Mouse (Mus musculus): ENCODE results near the gene Lamc1. TPM values are rescaled to one million over a fixed set of nuclear protein-coding genes. Genes with fewer than 3 reads are reported as not detected.

The Lamc1 gene
- polyA plus RNA-seq (2015; fragmentation: Nextera tagmentation; extraction: Ambion mirVana), result 31.7 and 35.5 TPM in 2 replicates

DNA sequence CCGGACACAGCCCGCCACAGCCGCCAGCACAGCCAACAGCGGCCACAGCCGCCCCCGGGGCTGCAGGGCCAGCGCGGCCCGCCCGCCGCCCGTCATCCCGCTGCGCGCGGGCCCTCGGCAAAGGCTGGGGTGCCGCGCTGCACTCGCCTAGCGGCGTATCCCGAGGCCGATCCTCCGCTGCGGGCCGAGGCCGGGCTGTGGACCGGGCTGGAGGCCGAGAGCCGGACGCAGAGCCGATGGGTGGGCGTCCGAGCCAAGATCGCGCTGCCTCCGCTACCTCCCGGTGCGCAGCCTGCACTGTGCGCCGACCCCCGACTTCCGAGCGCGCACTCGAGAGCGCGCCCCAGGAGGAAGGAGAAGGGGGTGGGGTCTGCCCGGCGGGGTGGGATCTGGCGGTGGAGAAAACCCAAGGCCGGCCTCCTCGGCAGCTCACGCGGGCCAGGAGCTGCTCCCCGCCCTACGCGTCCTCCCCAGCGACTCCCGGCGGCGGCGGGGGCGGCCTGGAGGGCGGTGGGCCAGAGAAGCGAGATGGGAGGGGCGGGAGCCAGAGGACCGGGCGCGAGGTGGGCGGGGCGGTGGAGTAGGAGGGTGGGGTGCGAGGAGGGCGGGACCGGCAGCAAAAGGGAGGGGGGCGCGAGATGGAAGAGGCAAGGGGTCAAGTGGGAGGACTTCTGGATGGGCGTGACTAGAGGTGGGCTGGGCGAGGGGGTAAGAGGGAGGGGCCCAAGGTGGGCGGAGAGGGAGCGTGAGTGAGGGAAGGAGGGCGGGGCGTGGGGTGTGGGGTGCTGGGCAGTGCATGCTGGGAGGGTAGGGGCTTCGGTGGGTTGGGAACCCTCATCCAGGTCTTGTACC lies at the start of gene Lamc1:
Gene Lamc1 (minus strand): TSS at position 343 of the 852 bp plus-strand sequence.
- Histone ChIP-seq H3K9ac (peak within 1 kb of the TSS; percentile 89), H3K4me3 (peak within 1 kb of the TSS; percentile 96), H3K4me1 (peaks cover 31% of the 10 kb centered on the region), H3K27ac (peak within 1 kb of the TSS; percentile 86), H3K9me3 (no peaks in the 10 kb centered on the region), H3K36me3 (no peaks in the 10 kb centered on the region), H3K27me3 (no peaks in the 10 kb centered on the region), H3K4me2 (replicated peaks) (peak within 1 kb of the TSS; percentile 95)
- ATAC-seq (ENCODE audit: low FRiP score, low read depth), result peak; percentile 91
- WGBS, result under 1% methylated on average over 75 of the region's 85 CpGs

DNA sequence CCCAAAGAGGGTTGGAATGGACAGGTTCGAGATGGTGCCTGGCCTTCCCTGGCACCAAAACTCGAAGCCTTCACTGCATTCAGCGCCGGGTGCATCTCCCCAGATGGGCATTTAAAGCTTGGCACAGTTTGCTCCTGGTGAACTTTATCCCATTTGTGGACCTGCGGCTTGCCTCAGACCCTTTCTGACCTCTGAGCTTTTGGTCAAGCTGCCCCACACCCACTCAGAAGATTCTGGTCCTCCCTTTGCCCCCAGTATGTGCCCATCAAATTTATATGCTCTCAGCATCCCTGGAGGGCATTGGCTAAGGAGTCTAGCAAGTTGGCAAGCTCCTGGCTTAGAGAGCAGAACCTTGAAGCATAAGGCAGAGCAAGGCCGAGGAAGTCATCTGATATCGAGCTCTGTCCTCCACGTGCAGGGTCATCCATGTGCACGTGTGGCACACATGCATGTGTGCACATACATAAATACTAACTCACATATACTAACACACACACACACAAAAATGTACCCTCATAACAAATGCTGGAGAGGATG lies 48.2 kb upstream of the Lamc1 start:
- Histone ChIP-seq H3K36me3 (no peaks in the 10 kb centered on the region), H3K4me3 (no peak overlapping the region), H3K4me2 (replicated peaks) (no peak overlapping the region), H3K4me1 (no peaks in the 10 kb centered on the region), H3K27me3 (no peaks in the 10 kb centered on the region), H3K9me3 (no peaks in the 10 kb centered on the region), H3K9ac (no peak overlapping the region), H3K27ac (no peak overlapping the region)
- ATAC-seq (ENCODE audit: low FRiP score, low read depth), result no peak
- 91% methylated on average over 9 of the region's 9 CpGs for WGBS

DNA sequence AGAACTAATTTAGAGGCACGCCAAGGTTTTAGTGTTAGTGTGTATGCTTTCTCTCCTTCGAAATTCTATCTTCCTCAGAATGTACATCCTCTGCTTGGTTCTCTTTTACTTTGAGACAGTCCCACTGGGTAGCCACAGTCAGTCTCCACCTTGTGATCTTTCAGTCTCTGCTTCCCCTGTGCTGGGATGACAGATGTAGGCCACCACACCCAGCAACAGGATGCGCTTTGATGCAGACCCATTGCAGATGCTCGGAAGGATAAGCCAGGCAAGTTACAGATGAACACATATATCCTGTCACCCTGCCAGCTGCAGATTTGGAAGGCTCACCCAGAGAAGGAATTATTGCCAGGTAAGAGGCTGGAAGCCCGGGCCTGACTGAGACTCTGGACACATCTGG lies 47.2 kb upstream of the Lamc1 start:
- Histone ChIP-seq H3K36me3 (no peaks in the 10 kb centered on the region), H3K4me1 (no peaks in the 10 kb centered on the region), H3K4me3 (no peak overlapping the region), H3K9me3 (no peaks in the 10 kb centered on the region), H3K9ac (no peak overlapping the region), H3K4me2 (replicated peaks) (no peak overlapping the region), H3K27ac (no peak overlapping the region), H3K27me3 (no peaks in the 10 kb centered on the region)
- ATAC-seq (ENCODE audit: low FRiP score, low read depth), result no peak
- WGBS, result 76% methylated on average over 5 of the region's 5 CpGs

DNA sequence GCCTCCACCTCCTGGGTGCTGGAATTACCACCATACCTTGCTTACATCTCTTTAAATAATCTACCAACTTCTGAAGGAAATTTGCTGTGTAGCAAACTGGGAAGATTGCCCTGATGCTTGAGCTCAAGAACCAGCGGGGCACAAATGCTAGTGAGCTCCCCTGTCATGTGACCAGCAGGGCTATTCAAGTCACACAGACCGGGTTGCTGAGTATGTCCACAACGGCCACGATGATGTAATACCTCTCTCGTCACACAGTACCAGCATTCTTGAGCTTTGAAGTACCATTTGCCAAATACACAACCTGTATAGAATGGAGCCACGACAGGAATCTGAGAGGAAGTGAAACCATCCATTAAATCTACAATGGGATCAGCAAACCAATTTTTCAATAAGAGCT lies 46.0 kb upstream of the Lamc1 start:
- ATAC-seq (ENCODE audit: low FRiP score, low read depth), result no peak
- no peak overlapping the region for H3K9ac ChIP-seq
- 67% methylated on average over 6 of the region's 6 CpGs for WGBS
- no peaks in the 10 kb centered on the region for H3K27me3 ChIP-seq
- H3K9me3 ChIP-seq, result no peaks in the 10 kb centered on the region
- H3K4me3 ChIP-seq, result no peak overlapping the region
- H3K27ac ChIP-seq, result no peak overlapping the region
- no peaks in the 10 kb centered on the region for H3K36me3 ChIP-seq
- H3K4me2 ChIP-seq (replicated peaks), result no peak overlapping the region
- no peaks in the 10 kb centered on the region for H3K4me1 ChIP-seq

DNA sequence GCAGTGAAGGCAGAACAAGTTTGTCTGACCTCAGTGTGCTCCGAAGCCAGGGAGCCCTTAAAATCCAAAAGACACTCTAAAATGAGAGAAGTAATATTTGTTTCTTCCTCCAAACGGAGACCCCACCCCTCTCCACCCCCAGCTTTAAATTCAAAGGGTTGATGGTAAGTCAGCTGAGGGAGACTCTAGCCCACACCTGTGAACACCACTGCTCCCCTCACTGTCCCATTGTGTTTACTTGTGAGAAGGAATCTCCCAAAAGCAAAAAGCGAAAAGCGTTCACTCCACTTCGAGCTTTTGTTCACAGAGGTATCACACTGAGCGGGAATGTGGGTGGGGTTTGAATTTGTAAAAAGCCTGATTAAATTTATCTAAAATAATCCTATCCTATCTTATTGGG lies 43.9 kb upstream of the Lamc1 start:
- 46% methylated on average over 6 of the region's 6 CpGs for WGBS
- H3K9me3 ChIP-seq, result no peaks in the 10 kb centered on the region
- no peaks in the 10 kb centered on the region for H3K36me3 ChIP-seq
- H3K9ac ChIP-seq, result no peak overlapping the region
- ATAC-seq (ENCODE audit: low FRiP score, low read depth), result no peak
- H3K4me2 ChIP-seq (replicated peaks), result no peak overlapping the region
- H3K4me1 ChIP-seq, result no peaks in the 10 kb centered on the region
- no peaks in the 10 kb centered on the region for H3K27me3 ChIP-seq
- no peak overlapping the region for H3K27ac ChIP-seq
- H3K4me3 ChIP-seq, result no peak overlapping the region

DNA sequence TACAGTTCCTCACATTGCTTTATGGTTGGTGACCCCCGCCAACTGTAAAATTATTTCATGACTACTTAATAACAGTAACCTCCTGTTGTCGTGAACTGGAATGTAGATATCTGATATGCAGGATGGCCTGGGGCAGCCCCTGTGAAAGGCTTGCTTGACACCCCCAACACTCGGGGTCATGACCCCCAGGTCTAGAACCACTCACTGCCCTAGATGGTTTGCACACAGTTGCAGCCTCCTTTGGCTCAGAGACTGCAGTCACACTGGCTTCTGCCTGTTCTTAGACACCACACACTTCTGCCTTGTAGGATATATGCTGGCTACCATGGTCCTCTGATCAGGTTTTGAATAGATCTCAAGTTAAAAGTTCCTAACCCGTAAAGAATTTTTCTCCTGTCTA lies 41.5 kb upstream of the Lamc1 start:
- no peak for ATAC-seq (ENCODE audit: low FRiP score, low read depth)
- WGBS, result 73% methylated on average over 4 of the region's 4 CpGs
- no peaks in the 10 kb centered on the region for H3K4me1 ChIP-seq
- H3K9me3 ChIP-seq, result no peaks in the 10 kb centered on the region
- no peak overlapping the region for H3K9ac ChIP-seq
- H3K4me2 ChIP-seq (replicated peaks), result no peak overlapping the region
- no peaks in the 10 kb centered on the region for H3K27me3 ChIP-seq
- H3K4me3 ChIP-seq, result no peak overlapping the region
- no peak overlapping the region for H3K27ac ChIP-seq
- H3K36me3 ChIP-seq, result no peaks in the 10 kb centered on the region

DNA sequence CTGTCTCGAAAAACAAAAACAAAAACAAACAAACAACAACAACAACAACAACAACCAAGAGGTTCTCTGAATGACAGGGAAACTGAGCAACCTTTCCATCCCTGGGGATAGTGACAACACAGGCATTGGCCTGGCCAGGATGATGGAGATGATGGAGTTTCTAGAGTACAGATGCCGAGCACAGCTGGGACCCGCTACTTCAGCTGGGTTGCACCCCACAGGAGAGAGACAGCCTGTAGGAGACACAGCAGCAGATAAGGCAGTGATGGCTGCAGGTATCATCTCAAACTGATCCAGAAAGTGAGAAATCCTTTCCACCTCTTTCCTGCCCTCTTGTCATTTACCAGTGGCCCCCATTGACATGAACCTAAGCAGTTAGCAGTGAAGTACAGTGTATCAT lies 39.3 kb upstream of the Lamc1 start:
- no peak overlapping the region for H3K27ac ChIP-seq
- no peaks in the 10 kb centered on the region for H3K36me3 ChIP-seq
- H3K4me2 ChIP-seq (replicated peaks), result no peak overlapping the region
- no peaks in the 10 kb centered on the region for H3K27me3 ChIP-seq
- H3K9me3 ChIP-seq, result peaks cover 4% of the 10 kb centered on the region; the same call in 1 of the 2 replicates
- no peak overlapping the region for H3K9ac ChIP-seq
- H3K4me3 ChIP-seq, result no peak overlapping the region
- no peaks in the 10 kb centered on the region for H3K4me1 ChIP-seq
- 92% methylated on average over 3 of the region's 3 CpGs for WGBS
- ATAC-seq (ENCODE audit: low FRiP score, low read depth), result no peak

DNA sequence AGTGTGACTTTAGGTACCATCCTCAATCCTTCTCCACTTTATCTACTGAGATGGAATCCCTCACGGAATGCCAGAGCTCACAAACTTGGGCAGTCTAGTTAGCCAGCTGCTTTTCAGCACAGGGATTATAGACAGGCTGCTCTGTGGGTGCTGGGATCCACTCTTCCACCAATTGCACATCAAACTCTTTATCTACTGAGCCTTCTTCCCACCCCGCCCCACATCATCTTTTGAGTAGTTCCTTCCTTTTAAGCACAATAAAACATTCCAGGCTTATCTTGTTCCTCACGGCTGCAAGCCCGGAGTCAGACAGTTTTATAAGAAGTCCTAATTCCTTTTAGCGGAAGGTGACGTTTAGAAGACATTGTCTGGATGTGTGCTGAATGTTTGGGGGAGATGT lies 36.4 kb upstream of the Lamc1 start:
- H3K9ac ChIP-seq, result no peak overlapping the region
- no peaks in the 10 kb centered on the region for H3K27me3 ChIP-seq
- ATAC-seq (ENCODE audit: low FRiP score, low read depth), result no peak
- no peaks in the 10 kb centered on the region for H3K36me3 ChIP-seq
- no peak overlapping the region for H3K4me2 ChIP-seq (replicated peaks)
- H3K27ac ChIP-seq, result no peak overlapping the region
- H3K4me1 ChIP-seq, result no peaks in the 10 kb centered on the region
- no peak overlapping the region for H3K4me3 ChIP-seq
- 73% methylated on average over 6 of the region's 6 CpGs for WGBS
- H3K9me3 ChIP-seq, result peaks cover 4% of the 10 kb centered on the region; the same call in 1 of the 2 replicates

DNA sequence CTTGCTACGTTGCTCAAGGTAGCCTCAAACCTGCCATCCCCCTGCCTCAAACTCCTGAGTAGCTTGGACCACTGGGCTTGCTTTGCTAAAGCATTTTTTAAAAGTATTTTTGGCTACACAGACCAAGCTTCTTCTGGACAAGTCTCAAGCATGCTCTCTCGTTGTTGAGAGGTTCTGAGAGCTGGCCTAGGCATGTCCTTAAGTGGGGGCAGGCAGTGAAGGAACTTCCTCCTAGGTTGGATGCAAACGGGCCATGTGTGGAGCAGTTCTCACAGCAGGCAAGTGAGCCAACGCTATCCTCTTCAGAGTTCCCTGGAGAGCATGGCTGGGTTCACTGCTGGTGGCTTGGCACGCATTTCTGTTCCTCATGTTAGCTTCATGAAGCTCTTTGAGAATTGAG lies 34.5 kb upstream of the Lamc1 start:
- H3K27me3 ChIP-seq, result no peaks in the 10 kb centered on the region
- no peaks in the 10 kb centered on the region for H3K4me1 ChIP-seq
- ATAC-seq (ENCODE audit: low FRiP score, low read depth), result no peak
- H3K36me3 ChIP-seq, result no peaks in the 10 kb centered on the region
- 67% methylated on average over 5 of the region's 5 CpGs for WGBS
- H3K4me2 ChIP-seq (replicated peaks), result no peak overlapping the region
- no peak overlapping the region for H3K27ac ChIP-seq
- H3K9me3 ChIP-seq, result peaks cover 4% of the 10 kb centered on the region
- no peak overlapping the region for H3K4me3 ChIP-seq
- no peak overlapping the region for H3K9ac ChIP-seq

DNA sequence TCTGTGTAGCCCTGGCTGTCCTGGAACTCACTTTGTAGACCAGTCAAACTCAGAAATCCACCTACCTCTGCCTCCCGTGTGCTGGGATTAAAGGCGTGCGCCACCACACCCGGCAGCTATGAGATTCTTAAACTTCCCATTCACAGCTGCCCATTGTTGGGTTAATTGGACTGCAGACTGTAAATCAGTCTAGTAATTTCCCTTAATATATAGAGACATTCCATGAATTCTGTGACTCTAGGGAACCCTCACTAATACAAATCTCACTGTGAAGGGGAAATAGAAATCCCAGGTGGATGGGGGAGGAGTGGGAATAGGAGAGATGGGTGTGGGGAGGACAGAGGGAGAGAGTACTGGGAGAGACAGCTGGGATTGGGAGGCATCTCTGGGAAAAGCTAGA lies 29.3 kb upstream of the Lamc1 start:
- no peaks in the 10 kb centered on the region; the same call in none of the 2 replicates for H3K9me3 ChIP-seq
- H3K27me3 ChIP-seq, result no peaks in the 10 kb centered on the region
- ATAC-seq (ENCODE audit: low FRiP score, low read depth), result no peak
- H3K4me3 ChIP-seq, result no peak overlapping the region
- no peaks in the 10 kb centered on the region for H3K36me3 ChIP-seq
- H3K4me2 ChIP-seq (replicated peaks), result no peak overlapping the region
- no peak overlapping the region for H3K27ac ChIP-seq
- 80% methylated on average over 4 of the region's 4 CpGs for WGBS
- H3K4me1 ChIP-seq, result no peaks in the 10 kb centered on the region
- no peak overlapping the region for H3K9ac ChIP-seq

DNA sequence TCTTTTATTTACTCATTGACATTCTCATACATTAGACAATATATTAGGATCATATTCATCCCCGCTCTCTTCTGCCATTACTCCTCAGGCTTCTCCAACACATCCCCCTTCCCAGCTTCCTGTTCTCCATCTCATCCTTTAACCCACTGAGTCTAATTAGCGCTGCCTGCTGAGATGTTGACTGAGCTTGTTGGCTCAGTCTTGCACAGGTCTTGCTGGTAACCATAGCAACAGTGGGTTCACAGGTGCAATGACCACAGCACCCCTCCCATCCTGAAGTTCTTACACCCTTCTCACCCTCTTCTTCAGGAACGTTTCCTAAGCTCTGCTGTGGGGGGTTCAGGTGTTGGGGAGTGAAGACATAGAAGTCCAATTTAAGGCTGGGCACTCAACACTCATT lies 28.0 kb upstream of the Lamc1 start:
- ATAC-seq (ENCODE audit: low FRiP score, low read depth), result no peak
- Histone ChIP-seq H3K27me3 (no peaks in the 10 kb centered on the region), H3K4me2 (replicated peaks) (no peak overlapping the region), H3K4me3 (no peak overlapping the region), H3K4me1 (no peaks in the 10 kb centered on the region), H3K27ac (no peak overlapping the region), H3K9ac (no peak overlapping the region), H3K36me3 (no peaks in the 10 kb centered on the region), H3K9me3 (no peaks in the 10 kb centered on the region; the same call in none of the 2 replicates)
- 48% methylated on average over 3 of the region's 3 CpGs for WGBS

DNA sequence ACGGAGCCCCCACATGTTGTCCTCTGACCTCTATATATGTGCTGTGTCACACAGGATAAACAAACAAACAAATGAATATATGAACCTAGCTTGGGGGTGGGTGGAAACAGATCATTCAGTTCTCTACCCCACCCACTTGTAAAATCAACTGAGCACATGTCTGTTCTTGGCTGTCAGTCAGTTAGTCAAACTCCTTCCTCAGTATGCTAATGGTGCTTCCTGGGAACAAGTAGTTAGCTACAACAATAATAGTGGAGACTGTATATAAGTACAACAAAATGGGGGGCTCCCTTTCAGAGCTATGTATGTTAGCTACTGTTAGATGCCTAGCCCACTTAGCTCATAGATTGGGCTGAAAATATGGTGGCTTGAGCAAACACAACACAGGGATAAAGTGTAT lies 24.6 kb upstream of the Lamc1 start:
- Histone ChIP-seq H3K27ac (no peak overlapping the region), H3K36me3 (no peaks in the 10 kb centered on the region), H3K4me2 (replicated peaks) (no peak overlapping the region), H3K4me1 (no peaks in the 10 kb centered on the region), H3K9me3 (no peaks in the 10 kb centered on the region), H3K4me3 (no peak overlapping the region), H3K27me3 (no peaks in the 10 kb centered on the region), H3K9ac (no peak overlapping the region)
- WGBS, result 92% methylated on average over 1 of the region's 1 CpGs
- ATAC-seq (ENCODE audit: low FRiP score, low read depth), result no peak

DNA sequence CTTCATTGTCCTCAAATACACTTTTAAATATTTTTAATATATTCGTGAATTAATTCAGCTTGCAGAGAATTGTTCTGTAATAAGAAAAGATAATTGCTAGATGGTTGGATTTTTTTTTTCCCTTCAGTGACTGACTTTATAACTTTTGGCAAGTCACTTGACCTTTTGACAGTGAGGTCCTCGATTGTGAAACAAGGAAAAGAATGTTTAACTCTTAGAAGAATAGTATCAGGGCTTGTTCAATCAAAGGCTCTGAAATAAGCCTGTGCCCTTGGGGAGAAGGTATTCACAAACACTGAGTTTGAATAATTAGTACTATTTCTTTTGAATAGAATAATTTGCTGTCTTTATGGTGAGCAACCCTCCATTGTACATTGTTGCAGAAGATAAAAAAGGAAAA lies 21.9 kb upstream of the Lamc1 start:
- Histone ChIP-seq H3K9me3 (no peaks in the 10 kb centered on the region), H3K27ac (no peak overlapping the region), H3K36me3 (no peaks in the 10 kb centered on the region), H3K27me3 (no peaks in the 10 kb centered on the region), H3K4me1 (no peaks in the 10 kb centered on the region), H3K9ac (no peak overlapping the region), H3K4me3 (no peak overlapping the region), H3K4me2 (replicated peaks) (no peak overlapping the region)
- no peak for ATAC-seq (ENCODE audit: low FRiP score, low read depth)
- WGBS, result 57% methylated on average over 2 of the region's 2 CpGs
